Mouse (Mus musculus): ENCODE data around the gene Hbb-bh1. TPM values are rescaled to one million over a fixed set of nuclear protein-coding genes. Genes with fewer than 3 reads are reported as not detected.

Hbb-bh1 gene
- polyA plus RNA-seq, 1 experiment = not detected

DNA sequence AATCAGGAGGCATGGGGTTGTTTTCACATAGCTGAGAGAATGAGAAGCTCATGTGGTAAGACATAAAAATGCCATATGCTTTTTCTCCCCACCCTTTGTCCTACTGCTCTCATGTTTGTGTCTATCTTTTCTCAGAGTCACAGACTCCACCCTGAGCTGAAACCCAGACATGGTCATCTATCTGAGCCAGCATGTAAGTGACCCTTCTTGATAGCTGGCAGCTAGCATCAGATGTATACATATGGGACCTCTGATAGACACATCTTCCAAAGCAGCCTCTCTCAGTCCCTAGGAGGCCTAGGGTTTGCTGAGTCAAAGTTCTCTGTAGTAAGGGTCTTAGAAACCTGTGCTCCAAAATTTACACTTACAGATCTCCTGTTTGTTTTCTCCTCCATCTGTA is 22.8 kb upstream of the Hbb-bh1 start:
- Histone ChIP-seq H3K79me2 (ENCODE audit: control insufficient read depth, insufficient read depth) (no peaks in the 10 kb centered on the region), H3K36me3 (ENCODE audit: control insufficient read depth, insufficient read depth) (no peaks in the 10 kb centered on the region), H3K4me3 (ENCODE audit: insufficient read depth, poor library complexity, severe bottlenecking) (no peak overlapping the region), H3K79me3 (ENCODE audit: low read depth) (no peaks in the 10 kb centered on the region), H3K27me3 (ENCODE audit: control insufficient read depth, insufficient read depth, insufficient read length) (no peaks in the 10 kb centered on the region), H3ac (ENCODE audit: control insufficient read depth, insufficient read length, low read depth) (no peak overlapping the region)
- TF ChIP-seq MYOG (IDR thresholded peaks at IDR 0.05; ENCODE audit: control insufficient read depth, extremely low read depth, insufficient read length) = no peak
- no peak for TF ChIP-seq MYOD1 (IDR thresholded peaks at IDR 0.05; ENCODE audit: control insufficient read depth, insufficient read length, low read depth)
- no peak for TF ChIP-seq FOSL1 (IDR thresholded peaks at IDR 0.05; ENCODE audit: insufficient read depth, low read length, poor library complexity, severe bottlenecking)
- TF ChIP-seq USF1 (IDR thresholded peaks at IDR 0.05; ENCODE audit: low read depth) = no peak
- no peak for TF ChIP-seq CEBPB (IDR thresholded peaks at IDR 0.05; ENCODE audit: low read depth)
- no peak for TF ChIP-seq MAX (IDR thresholded peaks at IDR 0.05)
- no peak for TF ChIP-seq CTCF (IDR thresholded peaks at IDR 0.05; ENCODE audit: control insufficient read depth, insufficient read depth, insufficient read length)

DNA sequence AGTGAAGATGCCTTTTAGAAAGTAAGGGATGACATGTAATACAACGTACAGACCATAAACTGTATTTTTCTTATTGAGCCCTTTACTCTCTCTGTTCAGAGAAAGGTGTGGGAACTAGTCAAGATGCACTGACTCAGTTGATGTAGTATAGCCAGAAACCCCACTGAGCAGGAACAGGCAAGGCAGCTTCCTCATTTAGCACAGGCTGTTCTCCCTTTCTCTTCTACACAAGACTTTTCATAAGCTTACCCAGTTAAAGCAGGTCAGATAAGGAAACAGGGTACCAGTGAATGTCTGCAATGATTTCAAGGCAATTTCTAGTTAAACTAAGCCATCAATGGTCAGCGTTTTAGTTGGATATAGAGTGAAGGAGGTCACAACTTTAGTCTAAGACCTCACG is 18.6 kb upstream of the Hbb-bh1 start:
- no peak for TF ChIP-seq USF1 (IDR thresholded peaks at IDR 0.05; ENCODE audit: low read depth)
- no peak for TF ChIP-seq MYOD1 (IDR thresholded peaks at IDR 0.05; ENCODE audit: control insufficient read depth, insufficient read length, low read depth)
- no peak for TF ChIP-seq MYOG (IDR thresholded peaks at IDR 0.05; ENCODE audit: control insufficient read depth, extremely low read depth, insufficient read length)
- no peak for TF ChIP-seq FOSL1 (IDR thresholded peaks at IDR 0.05; ENCODE audit: insufficient read depth, low read length, poor library complexity, severe bottlenecking)
- TF ChIP-seq MAX (IDR thresholded peaks at IDR 0.05) = no peak
- TF ChIP-seq CEBPB (IDR thresholded peaks at IDR 0.05; ENCODE audit: low read depth) = no peak
- TF ChIP-seq CTCF (IDR thresholded peaks at IDR 0.05; ENCODE audit: control insufficient read depth, insufficient read depth, insufficient read length) = no peak
- Histone ChIP-seq H3K79me2 (ENCODE audit: control insufficient read depth, insufficient read depth) (no peaks in the 10 kb centered on the region), H3K36me3 (ENCODE audit: control insufficient read depth, insufficient read depth) (no peaks in the 10 kb centered on the region), H3K27me3 (ENCODE audit: control insufficient read depth, insufficient read depth, insufficient read length) (no peaks in the 10 kb centered on the region), H3ac (ENCODE audit: control insufficient read depth, insufficient read length, low read depth) (no peak overlapping the region), H3K4me3 (ENCODE audit: insufficient read depth, poor library complexity, severe bottlenecking) (no peak overlapping the region), H3K79me3 (ENCODE audit: low read depth) (no peaks in the 10 kb centered on the region)

DNA sequence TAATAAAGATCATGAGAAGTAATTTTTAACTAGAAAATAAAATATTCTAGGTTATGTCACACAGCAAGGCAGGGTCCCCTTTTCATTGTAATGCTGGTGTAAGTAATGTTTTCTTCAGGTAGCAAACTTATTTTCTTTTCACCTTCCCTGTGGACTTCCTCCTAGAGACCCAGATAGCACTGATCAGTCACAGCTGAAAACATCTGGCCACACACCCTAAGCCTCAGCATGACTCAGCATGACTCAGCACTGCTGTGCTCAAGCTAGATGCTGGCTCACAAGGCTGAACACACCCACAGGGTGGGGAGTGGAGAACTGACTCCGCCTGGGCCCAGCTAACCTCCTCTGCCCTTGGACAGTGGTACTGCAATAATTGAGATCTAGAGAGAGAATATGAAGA is 17.9 kb upstream of the Hbb-bh1 start:
- Histone ChIP-seq H3K4me3 (ENCODE audit: insufficient read depth, poor library complexity, severe bottlenecking) (no peak overlapping the region), H3K27me3 (ENCODE audit: control insufficient read depth, insufficient read depth, insufficient read length) (no peaks in the 10 kb centered on the region), H3K36me3 (ENCODE audit: control insufficient read depth, insufficient read depth) (no peaks in the 10 kb centered on the region), H3K79me3 (ENCODE audit: low read depth) (no peaks in the 10 kb centered on the region), H3ac (ENCODE audit: control insufficient read depth, insufficient read length, low read depth) (no peak overlapping the region), H3K79me2 (ENCODE audit: control insufficient read depth, insufficient read depth) (no peaks in the 10 kb centered on the region)
- TF ChIP-seq MAX (IDR thresholded peaks at IDR 0.05) = no peak
- TF ChIP-seq CTCF (IDR thresholded peaks at IDR 0.05; ENCODE audit: control insufficient read depth, insufficient read depth, insufficient read length) = no peak
- no peak for TF ChIP-seq USF1 (IDR thresholded peaks at IDR 0.05; ENCODE audit: low read depth)
- no peak for TF ChIP-seq MYOG (IDR thresholded peaks at IDR 0.05; ENCODE audit: control insufficient read depth, extremely low read depth, insufficient read length)
- TF ChIP-seq CEBPB (IDR thresholded peaks at IDR 0.05; ENCODE audit: low read depth) = no peak
- TF ChIP-seq FOSL1 (IDR thresholded peaks at IDR 0.05; ENCODE audit: insufficient read depth, low read length, poor library complexity, severe bottlenecking) = peak; percentile 87
- peak; percentile 43 for TF ChIP-seq MYOD1 (IDR thresholded peaks at IDR 0.05; ENCODE audit: control insufficient read depth, insufficient read length, low read depth)

DNA sequence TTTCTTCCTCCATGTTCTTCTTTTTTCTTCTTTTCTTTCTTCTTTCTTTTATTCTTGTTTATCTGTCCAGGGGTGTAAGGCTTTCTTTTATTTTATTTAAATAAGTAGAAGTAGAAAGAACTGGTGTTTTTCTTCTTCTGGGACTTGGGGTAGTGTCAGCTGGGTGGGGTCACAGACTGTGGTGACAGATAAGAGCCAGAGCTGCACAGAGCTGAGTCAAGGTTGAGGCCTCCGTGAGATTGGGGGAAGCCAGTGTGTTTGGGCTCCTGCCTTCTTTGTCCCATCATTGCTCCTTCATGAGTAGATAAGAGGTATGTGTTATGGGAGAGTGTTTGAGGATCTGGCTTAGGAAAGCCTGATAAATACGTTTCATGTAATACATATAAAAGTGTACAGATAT is 16.1 kb upstream of the Hbb-bh1 start:
- no peaks in the 10 kb centered on the region for H3K36me3 ChIP-seq (ENCODE audit: control insufficient read depth, insufficient read depth)
- no peak overlapping the region for H3ac ChIP-seq (ENCODE audit: control insufficient read depth, insufficient read length, low read depth)
- no peak overlapping the region for H3K4me3 ChIP-seq (ENCODE audit: insufficient read depth, poor library complexity, severe bottlenecking)
- no peaks in the 10 kb centered on the region for H3K79me3 ChIP-seq (ENCODE audit: low read depth)
- no peak for TF ChIP-seq FOSL1 (IDR thresholded peaks at IDR 0.05; ENCODE audit: insufficient read depth, low read length, poor library complexity, severe bottlenecking)
- no peak for TF ChIP-seq USF1 (IDR thresholded peaks at IDR 0.05; ENCODE audit: low read depth)
- TF ChIP-seq MYOG (IDR thresholded peaks at IDR 0.05; ENCODE audit: control insufficient read depth, extremely low read depth, insufficient read length) = no peak
- no peak for TF ChIP-seq MYOD1 (IDR thresholded peaks at IDR 0.05; ENCODE audit: control insufficient read depth, insufficient read length, low read depth)
- no peak for TF ChIP-seq CTCF (IDR thresholded peaks at IDR 0.05; ENCODE audit: control insufficient read depth, insufficient read depth, insufficient read length)
- TF ChIP-seq CEBPB (IDR thresholded peaks at IDR 0.05; ENCODE audit: low read depth) = no peak
- TF ChIP-seq MAX (IDR thresholded peaks at IDR 0.05) = no peak
- H3K27me3 ChIP-seq (ENCODE audit: control insufficient read depth, insufficient read depth, insufficient read length) = no peaks in the 10 kb centered on the region
- H3K79me2 ChIP-seq (ENCODE audit: control insufficient read depth, insufficient read depth) = no peaks in the 10 kb centered on the region

DNA sequence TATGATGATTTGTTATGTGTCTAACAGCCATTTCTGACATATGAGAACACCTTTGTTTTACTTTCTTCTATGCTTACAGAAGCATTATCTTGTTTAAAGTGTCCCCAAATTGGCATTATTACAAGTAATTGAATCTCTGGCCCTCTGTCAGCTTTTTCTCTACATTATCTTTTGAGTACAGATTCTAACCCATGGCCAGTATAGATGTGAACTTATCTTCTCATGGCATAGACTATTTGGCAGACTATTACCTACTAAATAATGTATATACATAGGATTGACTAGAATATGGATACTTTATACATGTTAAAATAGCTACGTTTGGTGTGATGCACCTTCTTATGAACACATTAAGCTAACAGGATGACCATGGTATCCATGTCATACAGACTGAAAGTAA is 11.7 kb upstream of the Hbb-bh1 start:
- H3K27me3 ChIP-seq (ENCODE audit: control insufficient read depth, insufficient read depth, insufficient read length) = no peaks in the 10 kb centered on the region
- H3K79me2 ChIP-seq (ENCODE audit: control insufficient read depth, insufficient read depth) = no peaks in the 10 kb centered on the region
- TF ChIP-seq MYOD1 (IDR thresholded peaks at IDR 0.05; ENCODE audit: control insufficient read depth, insufficient read length, low read depth) = no peak
- no peak for TF ChIP-seq MYOG (IDR thresholded peaks at IDR 0.05; ENCODE audit: control insufficient read depth, extremely low read depth, insufficient read length)
- TF ChIP-seq USF1 (IDR thresholded peaks at IDR 0.05; ENCODE audit: low read depth) = no peak
- no peak for TF ChIP-seq MAX (IDR thresholded peaks at IDR 0.05)
- no peak for TF ChIP-seq CEBPB (IDR thresholded peaks at IDR 0.05; ENCODE audit: low read depth)
- TF ChIP-seq CTCF (IDR thresholded peaks at IDR 0.05; ENCODE audit: control insufficient read depth, insufficient read depth, insufficient read length) = no peak
- TF ChIP-seq FOSL1 (IDR thresholded peaks at IDR 0.05; ENCODE audit: insufficient read depth, low read length, poor library complexity, severe bottlenecking) = no peak

DNA sequence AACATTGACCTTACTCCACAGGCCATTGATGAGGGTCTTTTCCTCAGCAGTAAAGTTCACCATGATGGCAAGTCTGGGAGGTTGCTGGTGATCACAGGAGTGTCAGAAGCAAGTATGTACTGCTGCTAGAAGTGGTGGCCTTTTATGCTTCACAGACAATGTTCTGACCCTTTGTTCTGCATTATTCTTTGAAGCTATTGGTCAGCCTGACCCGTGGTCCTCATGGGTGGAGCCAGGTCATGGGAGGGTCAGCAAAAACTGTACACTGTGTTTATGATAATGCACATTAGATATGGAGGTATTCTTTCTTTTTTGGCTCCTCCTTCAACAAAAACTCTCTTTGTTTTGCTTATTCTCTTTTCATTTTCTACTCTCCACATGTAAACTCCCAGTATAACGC is 10.1 kb upstream of the Hbb-bh1 start, which contains the start of gene Hbb-y:
TSS of gene Hbb-y (minus strand) at position 127 of the 400 bp plus-strand sequence.
- Histone ChIP-seq H3K79me3 (ENCODE audit: low read depth) (no peaks in the 10 kb centered on the region), H3K36me3 (ENCODE audit: control insufficient read depth, insufficient read depth) (no peaks in the 10 kb centered on the region), H3K79me2 (ENCODE audit: control insufficient read depth, insufficient read depth) (no peaks in the 10 kb centered on the region), H3K4me3 (ENCODE audit: insufficient read depth, poor library complexity, severe bottlenecking) (no peak within 1 kb of the TSS), H3K27me3 (ENCODE audit: control insufficient read depth, insufficient read depth, insufficient read length) (no peaks in the 10 kb centered on the region), H3ac (ENCODE audit: control insufficient read depth, insufficient read length, low read depth) (no peak within 1 kb of the TSS)
- TF ChIP-seq FOSL1 (IDR thresholded peaks at IDR 0.05; ENCODE audit: insufficient read depth, low read length, poor library complexity, severe bottlenecking) (no peak), CTCF (IDR thresholded peaks at IDR 0.05; ENCODE audit: control insufficient read depth, insufficient read depth, insufficient read length) (no peak), USF1 (IDR thresholded peaks at IDR 0.05; ENCODE audit: low read depth) (no peak), CEBPB (IDR thresholded peaks at IDR 0.05; ENCODE audit: low read depth) (no peak), MAX (IDR thresholded peaks at IDR 0.05) (no peak), MYOD1 (IDR thresholded peaks at IDR 0.05; ENCODE audit: control insufficient read depth, insufficient read length, low read depth) (no peak), MYOG (IDR thresholded peaks at IDR 0.05; ENCODE audit: control insufficient read depth, extremely low read depth, insufficient read length) (no peak)

More for the DNA sequence above, 11.7 kb upstream of the Hbb-bh1 start:
- Histone ChIP-seq H3K79me3 (ENCODE audit: low read depth) (no peaks in the 10 kb centered on the region), H3ac (ENCODE audit: control insufficient read depth, insufficient read length, low read depth) (no peak overlapping the region), H3K4me3 (ENCODE audit: insufficient read depth, poor library complexity, severe bottlenecking) (no peak overlapping the region), H3K36me3 (ENCODE audit: control insufficient read depth, insufficient read depth) (no peaks in the 10 kb centered on the region)
